Mouse (Mus musculus): ENCODE results near the gene Rimbp3.

The Rimbp3 gene

GRCm38 (mm10) chr16:17258917-17259316 lies 50.5 kb downstream of the Rimbp3 start:
- DNase-seq (ENCODE audit: low read depth), result no peak

- DNase-seq (ENCODE audit: low read depth), result no peak
These were observed 52.9 kb downstream of the Rimbp3 start for GRCm38 (mm10) chr16:17261341-17261740.

Data from c-Kit-positive CD71-positive TER-119-negative erythroid progenitor cells, embryonic 14.5 days (primary cell).